Comparison of ENCODE assay signal across 8 mouse cellular contexts in the genomic region with DNA sequence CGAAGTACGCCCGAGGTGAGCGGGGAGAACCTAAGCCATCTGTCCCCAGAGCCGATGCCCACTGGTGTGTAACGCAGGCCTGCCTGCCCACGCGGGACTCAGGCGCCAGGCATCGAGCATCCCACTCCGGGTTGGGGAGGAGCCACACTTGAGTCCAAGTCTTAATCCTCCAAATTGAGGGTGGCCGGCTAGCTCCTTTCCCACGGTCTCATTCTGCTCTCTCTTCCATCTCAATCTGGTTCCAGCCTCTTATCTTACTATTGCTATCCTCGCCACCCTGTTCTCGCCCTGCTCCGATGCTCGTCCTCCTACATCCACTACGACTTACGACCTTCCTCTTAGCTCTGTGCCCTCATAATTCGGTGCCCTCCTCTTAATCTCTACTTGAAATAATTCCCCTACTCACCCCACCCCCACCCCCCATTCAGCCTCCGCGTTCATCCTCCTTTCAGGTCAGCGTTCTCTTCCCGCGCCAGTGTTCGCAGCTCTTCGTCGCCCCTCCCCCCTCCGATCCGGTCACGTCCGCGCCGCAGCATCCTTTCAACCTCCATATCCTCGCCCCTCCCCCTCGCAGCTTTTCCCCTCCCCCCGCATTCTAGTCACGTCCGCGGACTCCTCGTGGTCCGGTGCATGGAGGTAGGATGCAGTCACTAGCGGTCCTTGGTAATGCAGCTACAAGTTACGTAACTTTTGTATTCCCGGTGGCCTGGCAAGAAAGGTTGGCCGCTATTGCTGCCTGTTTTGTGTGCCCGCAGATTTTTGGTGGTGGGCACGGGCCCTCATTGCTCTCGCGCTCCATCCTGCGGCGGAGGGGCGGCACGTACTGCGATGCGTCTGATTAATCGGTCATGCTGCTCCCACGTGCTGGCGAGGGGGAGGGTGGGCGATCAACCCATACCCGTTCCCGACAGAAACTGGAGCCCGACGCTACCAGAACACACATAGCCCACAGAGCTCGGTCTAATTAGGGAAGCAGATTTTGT. TPM values are rescaled to one million over a fixed set of nuclear protein-coding genes. Genes with fewer than 3 reads are reported as not detected.
A peak's percentile ranks its signal among the peaks of the same experiment; 100 is the strongest.
DNase-seq lines count a peak whose midpoint lies in the region; ATAC-seq and TF ChIP-seq lines count a peak whose summit lies in the region.

No protein-coding gene starts in this region.

- H3K79me2 ChIP-seq in CH12.LX (replicated peaks; ENCODE audit: control insufficient read depth, extremely low read depth, insufficient read depth, poor library complexity, severe bottlenecking): peaks cover 51% of the 10 kb centered on the region

- dilution Hi-C loops in CH12.LX (cut with MboI; ENCODE audit: extremely low pct_ligation_motif_present, extremely low pct_unique_long_range_greater_than_20kb, low sequenced_read_pairs): no loop called here

- peak; percentile 90 for DNase-seq in CH12.LX (ENCODE audit: extremely low read depth)
- peak; percentile 91 for DNase-seq in brain, adult 2 months (ENCODE audit: low read depth, low spot score)
- DNase-seq in heart, postnatal 10 days: peak; percentile 84 to 87
- peak; percentile 66 to 85 for DNase-seq in kidney, postnatal 36 days
- peak; percentile 67 to 73 for DNase-seq in lung, adult 18-20 months
- DNase-seq in testis, postnatal 10 days (ENCODE audit: low spot score): peak; percentile 95

- WGBS in forebrain, embryonic 13.5 days: under 1% methylated on average over 65 of the region's 65 CpGs
- under 1% methylated on average over 63 of the region's 65 CpGs for WGBS in neural tube, embryonic 13.5 days

- in situ Hi-C loops in CH12.LX (cut with MboI; ENCODE audit: low pct_ligation_motif_present, low pct_unique_long_range_greater_than_20kb, low sequenced_read_pairs): no loop called here

- no peaks in the 10 kb centered on the region for H3K9me3 ChIP-seq in CH12.LX (replicated peaks; ENCODE audit: low read length)
- no peaks in the 10 kb centered on the region for H3K9me3 ChIP-seq in forebrain, embryonic 13.5 days (replicated peaks)
- no peaks in the 10 kb centered on the region for H3K9me3 ChIP-seq in neural tube, embryonic 13.5 days

- peak overlapping the region; percentile 82 for H3K27ac ChIP-seq in CH12.LX (ENCODE audit: insufficient read depth, low read depth)
- peak overlapping the region; percentile 97 for H3K27ac ChIP-seq in forebrain, embryonic 13.5 days
- H3K27ac ChIP-seq in neural tube, embryonic 13.5 days (replicated peaks): peak overlapping the region; percentile 99

- peak overlapping the region; percentile 81 for H3K9ac ChIP-seq in CH12.LX (ENCODE audit: insufficient read depth, low read depth)
- peak overlapping the region; percentile 91 for H3K9ac ChIP-seq in forebrain, embryonic 13.5 days
- peak overlapping the region; percentile 95 for H3K9ac ChIP-seq in neural tube, embryonic 13.5 days

- peaks cover 7 to 29% of the 10 kb centered on the region in 2 experiments for H3K36me3 ChIP-seq in CH12.LX (replicated peaks in 1 of 2; ENCODE audit: control insufficient read depth in 1 of 2, insufficient read depth in 1 of 2, low read length in 1 of 2)
- H3K36me3 ChIP-seq in forebrain, embryonic 13.5 days (ENCODE audit: poor library complexity, severe bottlenecking): peaks cover 29% of the 10 kb centered on the region
- H3K36me3 ChIP-seq in neural tube, embryonic 13.5 days: peaks cover 15% of the 10 kb centered on the region; the same call in 1 of the 2 replicates

- H3K4me3 ChIP-seq in CH12.LX (replicated peaks in 1 of 3; ENCODE audit: low read depth in 2 of 3, low read length in 2 of 3, poor library complexity in 1 of 3): peak overlapping the region; percentile 81 to 98 (median 88)
- H3K4me3 ChIP-seq in forebrain, embryonic 13.5 days: peak overlapping the region; percentile 87
- peak overlapping the region; percentile 84 for H3K4me3 ChIP-seq in neural tube, embryonic 13.5 days

- TF ChIP-seq EP300 in CH12.LX (IDR thresholded peaks at IDR 0.05; ENCODE audit: low read length): no peak; the same call in 1 of the 2 replicates

- peak overlapping the region; percentile 96 for H3K4me2 ChIP-seq in CH12.LX (ENCODE audit: insufficient read depth, low read depth, poor library complexity, severe bottlenecking)
- H3K4me2 ChIP-seq in forebrain, embryonic 13.5 days: peak overlapping the region; percentile 90
- peak overlapping the region; percentile 90 for H3K4me2 ChIP-seq in neural tube, embryonic 13.5 days

- TF ChIP-seq CTCF in CH12.LX (conservative IDR thresholded peaks at IDR 0.05 in 1 of 2, IDR thresholded peaks at IDR 0.05 in 1 of 2; ENCODE audit: low read depth in 2 of 2, low read length in 2 of 2): peak in 1 of 2 experiments; percentile 41; a peak in 2 of 4 replicates

- peaks cover 7 to 43% of the 10 kb centered on the region in 2 experiments for H3K4me1 ChIP-seq in CH12.LX (ENCODE audit: control insufficient read depth in 1 of 2, insufficient read depth in 2 of 2)
- H3K4me1 ChIP-seq in forebrain, embryonic 13.5 days: peaks cover 49% of the 10 kb centered on the region
- peaks cover 45% of the 10 kb centered on the region for H3K4me1 ChIP-seq in neural tube, embryonic 13.5 days (replicated peaks)

- peak; percentile 9 for TF ChIP-seq RAD21 in CH12.LX (IDR thresholded peaks at IDR 0.05; ENCODE audit: low read depth, low read length)

- peak; percentile 35; the same call in 1 of the 2 replicates for TF ChIP-seq POLR2A in CH12.LX (IDR thresholded peaks at IDR 0.05; ENCODE audit: low read depth, low read length)

- intact Hi-C loops in heart, postnatal 10 days (cut with DNase I): loop anchor here (2.0 to 5.0 kb wide), 2 partner anchors 16 to 170 kb away; a partner anchor contains a TSS

- no peaks in the 10 kb centered on the region for H3K27me3 ChIP-seq in CH12.LX (replicated peaks)
- no peaks in the 10 kb centered on the region for H3K27me3 ChIP-seq in forebrain, embryonic 13.5 days
- no peaks in the 10 kb centered on the region for H3K27me3 ChIP-seq in neural tube, embryonic 13.5 days

- ATAC-seq in forebrain, embryonic 13.5 days: peak; percentile 67
- ATAC-seq in neural tube, embryonic 13.5 days (ENCODE audit: low read depth): peak; percentile 64

TF ChIP-seq in CH12.LX, 34 proteins besides CTCF, POLR2A, EP300 and RAD21 (continues in another document):
- TF ChIP-seq ZMIZ1 (IDR thresholded peaks at IDR 0.05; ENCODE audit: low read depth, low read length) (no peak; the same call in 1 of the 2 replicates), NRF1 (IDR thresholded peaks at IDR 0.05; ENCODE audit: low read depth, low read length) (no peak), MEF2A (IDR thresholded peaks at IDR 0.05; ENCODE audit: borderline replicate concordance, low read depth, low read length) (peak; percentile 19), E2F4 (IDR thresholded peaks at IDR 0.05; ENCODE audit: insufficient replicate concordance, low read depth, low read length) (no peak), HCFC1 (IDR thresholded peaks at IDR 0.05; ENCODE audit: low read depth, low read length) (0 out of 2 replicates have a peak, but pooled peaks have one; percentile 23), KAT2A (IDR thresholded peaks at IDR 0.05; ENCODE audit: insufficient replicate concordance, low read length) (0 out of 2 replicates have a peak, but pooled peaks have one; percentile 31), MYC (IDR thresholded peaks at IDR 0.05; ENCODE audit: low read depth, low read length) (peak; percentile 89), GABPA (IDR thresholded peaks at IDR 0.05; ENCODE audit: insufficient replicate concordance, low read depth, low read length) (no peak), CHD1 (IDR thresholded peaks at IDR 0.05; ENCODE audit: low read depth, low read length) (peak; percentile 74; the same call in 1 of the 2 replicates), MAFK (IDR thresholded peaks at IDR 0.05; ENCODE audit: insufficient replicate concordance, low read length) (peak; percentile 19; the same call in 1 of the 2 replicates), ELF1 (IDR thresholded peaks at IDR 0.05; ENCODE audit: low read depth, low read length) (no peak), IRF4 (IDR thresholded peaks at IDR 0.05; ENCODE audit: low read depth, low read length) (peak; percentile 46), ETS1 (conservative IDR thresholded peaks at IDR 0.05; ENCODE audit: low read depth, low read length) (peak; percentile 45), TBP (conservative IDR thresholded peaks at IDR 0.05; ENCODE audit: low read depth, low read length) (no peak), USF1 (IDR thresholded peaks at IDR 0.05; ENCODE audit: low read depth, low read length) (no peak; the same call in 1 of the 2 replicates), RCOR1 (conservative IDR thresholded peaks at IDR 0.05; ENCODE audit: low read depth, low read length) (0 out of 2 replicates have a peak, but pooled peaks have one; percentile 27), NELFE (IDR thresholded peaks at IDR 0.05; ENCODE audit: low read depth, low read length) (0 out of 2 replicates have a peak, but pooled peaks have one; percentile 45), MAX (IDR thresholded peaks at IDR 0.05; ENCODE audit: low read length) (peak; percentile 92), ZC3H11A (IDR thresholded peaks at IDR 0.05; ENCODE audit: low read depth, low read length) (no peak), UBTF (IDR thresholded peaks at IDR 0.05; ENCODE audit: low read depth, low read length) (0 out of 2 replicates have a peak, but pooled peaks have one; percentile 3)

RNA-seq across cellular contexts. Expression of a gene that starts 0.8 kb away (rescaled TPM):
- total RNA-seq in CH12.LX (2012; rRNA removed) (1,563 and 2,304 TPM in 2 replicates), CH12.LX (2014; rRNA removed) (2,562 and 2,828 TPM in 2 replicates)
- 1,827 and 1,949 TPM in 2 replicates for polyA plus RNA-seq in CH12.LX (2012; ENCODE audit: insufficient read length, low read depth)
- 1,587 and 1,755 TPM in 2 replicates for polyA plus RNA-seq in forebrain, embryonic 13.5 days (2015; fragmentation: Nextera tagmentation; extraction: Ambion mirVana)
- 1,000 to 10,000 TPM; 1,252 to 1,287 TPM for total RNA-seq in heart, postnatal 10 days (2021)
- polyA plus RNA-seq in neural tube, embryonic 13.5 days (2015; fragmentation: Nextera tagmentation; extraction: Ambion mirVana): 1,094 and 1,196 TPM in 2 replicates

RNA-seq across cellular contexts. Expression of a gene that starts 23.0 kb away (rescaled TPM):
- total RNA-seq in CH12.LX (2012; rRNA removed) (not detected in 2 replicates), CH12.LX (2014; rRNA removed) (0.32 TPM in 1 of 2 replicates, not detected in the other)
- 0.23 and 0.61 TPM in 2 replicates for polyA plus RNA-seq in CH12.LX (2012; ENCODE audit: insufficient read length, low read depth)
- 1.3 and 1.8 TPM in 2 replicates for polyA plus RNA-seq in forebrain, embryonic 13.5 days (2015; fragmentation: Nextera tagmentation; extraction: Ambion mirVana)
- under 1 TPM in 1 of 2 experiments, not detected in 1; 0.26 TPM for total RNA-seq in heart, postnatal 10 days (2021)
- polyA plus RNA-seq in neural tube, embryonic 13.5 days (2015; fragmentation: Nextera tagmentation; extraction: Ambion mirVana): 1.3 and 1.9 TPM in 2 replicates

RNA-seq across cellular contexts. Expression of a gene that starts 39.8 kb away (rescaled TPM):
- total RNA-seq in CH12.LX (2012; rRNA removed): 3.6 and 4.4 TPM in 2 replicates
- 5.6 and 5.7 TPM in 2 replicates for total RNA-seq in CH12.LX (2014; rRNA removed)
- polyA plus RNA-seq in CH12.LX (2012; ENCODE audit: insufficient read length, low read depth): 4.6 and 5.5 TPM in 2 replicates
- polyA plus RNA-seq in forebrain, embryonic 13.5 days (2015; fragmentation: Nextera tagmentation; extraction: Ambion mirVana): 154 and 155 TPM in 2 replicates
- 10 to 100 TPM; 15.6 to 19.3 TPM for total RNA-seq in heart, postnatal 10 days (2021)
- polyA plus RNA-seq in neural tube, embryonic 13.5 days (2015; fragmentation: Nextera tagmentation; extraction: Ambion mirVana): 189 and 197 TPM in 2 replicates

Comparison
In these comparisons a context has a peak if more than half of its experiments do, and no peak if none do; other contexts are left out.
1. Peak in every context shown above with its lines: DNase-seq, ATAC-seq, H3K4me3 ChIP-seq and H3K27ac ChIP-seq.
2. RNA of a gene that starts 39.8 kb away (polyA plus RNA-seq): 189 to 197 TPM in neural tube, embryonic 13.5 days and 154 to 155 TPM in forebrain, embryonic 13.5 days; 4.6 to 5.5 TPM in CH12.LX; every median in the first group is over 10 times any median in the second.